Mouse (Mus musculus) neural tube, embryonic 14.5 days (tissue): Measurements from ENCODE around the gene Ivd. TPM values are rescaled to one million over a fixed set of nuclear protein-coding genes. Genes with fewer than 3 reads are reported as not detected.
A peak's percentile ranks its signal among the peaks of the same experiment; 100 is the strongest.

Experiments
- ATAC-seq: fragments of 200-750 bp; cut with Nextera tagmentation; 2 replicates; pipeline ENCODE4 v1.8.0; 2017; ENCODE audit warnings: low read depth, mild to moderate bottlenecking, moderate TSS enrichment, moderate library complexity
- H3K27ac ChIP-seq: fragments of 300-500 bp; sonication (generic); 2 replicates; pipeline ENCODE4 v1.5.1; 2014; ENCODE audit warnings: low read depth, mild to moderate bottlenecking, control low read depth, low read length, moderate library complexity, mixed read lengths
- H3K27me3 ChIP-seq: fragments of 300-500 bp; sonication (generic); 2 replicates; pipeline ENCODE4 v1.6.1; 2014; ENCODE audit warnings: low read length; ENCODE audit not compliant: control insufficient read depth, insufficient read depth
- H3K36me3 ChIP-seq: fragments of 300-500 bp; sonication (generic); 2 replicates; pipeline ENCODE4 v1.6.1; 2014; ENCODE audit warnings: low read length, mixed read lengths; ENCODE audit not compliant: control insufficient read depth, insufficient read depth
- H3K4me1 ChIP-seq: fragments of 300-500 bp; sonication (generic); 2 replicates; pipeline ENCODE4 v1.6.1; 2014; ENCODE audit warnings: low read length; ENCODE audit not compliant: control insufficient read depth, insufficient read depth
- H3K4me2 ChIP-seq: fragments of 300-500 bp; sonication (generic); 2 replicates; pipeline ENCODE4 v1.6.1; 2014; ENCODE audit warnings: mild to moderate bottlenecking, low read depth, low read length, control low read depth
- H3K4me3 ChIP-seq: fragments of 300-500 bp; sonication (generic); 2 replicates; pipeline ENCODE4 v1.5.1; 2014; ENCODE audit warnings: low read depth, low read length, control low read depth, mixed read lengths
- H3K9ac ChIP-seq: fragments of 300-500 bp; sonication (generic); replicated peaks from 2 replicates; pipeline ENCODE4 v1.6.1; 2014; ENCODE audit warnings: low read depth, mild to moderate bottlenecking, control low read depth, low read length, mixed read lengths
- H3K9me3 ChIP-seq: fragments of 300-500 bp; sonication (generic); 2 replicates; pipeline ENCODE4 v1.6.1; 2016; ENCODE audit warnings: low read length; ENCODE audit not compliant: control insufficient read depth
- WGBS: fragments of 180-500 bp; shearing (Covaris S2); extraction: QIAGEN DNeasy Blood & Tissue Kit; methylation state at CpG from one replicate; pipeline ENCODE4 v1.1.7; 2014; 5-methylcytosine and 5-hydroxymethylcytosine counted together
- polyA plus RNA-seq: library from polyadenylated mRNA; unstranded; fragments of >200 nt; fragmentation: Nextera tagmentation; extraction: Ambion mirVana; gene quantifications from 2 replicates; pipeline ENCODE4 v1.2.1, GENCODE M21; 2014

Gene Ivd
- polyA plus RNA-seq: 37.7 and 41.2 TPM in 2 replicates

GRCm38 (mm10) chr2:118861454-118862339 lies at the start of gene Ivd:
TSS of gene Ivd (plus strand) at chr2:118861954.
- no peaks in the 10 kb centered on the region for H3K27me3 ChIP-seq
- under 1% methylated on average over 34 of the region's 34 CpGs for WGBS
- no peaks in the 10 kb centered on the region for H3K9me3 ChIP-seq
- peak within 1 kb of the TSS; percentile 71 for H3K4me3 ChIP-seq
- H3K9ac ChIP-seq: peak within 1 kb of the TSS; percentile 57
- H3K36me3 ChIP-seq: no peaks in the 10 kb centered on the region
- peaks cover 7% of the 10 kb centered on the region for H3K4me1 ChIP-seq
- peak; percentile 100 for ATAC-seq
- peak within 1 kb of the TSS; percentile 81 for H3K4me2 ChIP-seq
- peak within 1 kb of the TSS; percentile 73 for H3K27ac ChIP-seq

- no peak for ATAC-seq
- no peak overlapping the region for H3K9ac ChIP-seq
- no peaks in the 10 kb centered on the region for H3K9me3 ChIP-seq
- H3K27ac ChIP-seq: no peak overlapping the region
- H3K27me3 ChIP-seq: no peaks in the 10 kb centered on the region
- no peaks in the 10 kb centered on the region for H3K36me3 ChIP-seq
- H3K4me2 ChIP-seq: no peak overlapping the region
- no peak overlapping the region for H3K4me3 ChIP-seq
- 76% methylated on average over 1 of the region's 1 CpGs for WGBS
- H3K4me1 ChIP-seq: 0 out of 2 replicates have a peak, but pooled peaks cover 4% of the 10 kb centered on the region
These were observed 49.0 kb upstream of the Ivd start for GRCm38 (mm10) chr2:118812724-118813123.

GRCm38 (mm10) chr2:118813981-118814836 lies 47.5 kb upstream of the Ivd start, which contains the start of gene Knstrn:
TSS of gene Knstrn (plus strand) at chr2:118814003.
- under 1% methylated on average over 49 of the region's 49 CpGs for WGBS
- H3K27me3 ChIP-seq: no peaks in the 10 kb centered on the region
- no peaks in the 10 kb centered on the region for H3K36me3 ChIP-seq
- ATAC-seq: peak; percentile 98
- H3K9me3 ChIP-seq: no peaks in the 10 kb centered on the region
- no peak within 1 kb of the TSS for H3K27ac ChIP-seq
- 0 out of 2 replicates have a peak, but pooled peaks cover 4% of the 10 kb centered on the region for H3K4me1 ChIP-seq
- peak within 1 kb of the TSS; percentile 47 for H3K4me3 ChIP-seq
- H3K4me2 ChIP-seq: peak within 1 kb of the TSS; percentile 78
- peak within 1 kb of the TSS; percentile 30; the same call in 1 of the 2 replicates for H3K9ac ChIP-seq

GRCm38 (mm10) chr2:118822800-118823199 lies 39.0 kb upstream of the Ivd start:
- H3K4me2 ChIP-seq: no peak overlapping the region
- no peak overlapping the region for H3K9ac ChIP-seq
- H3K9me3 ChIP-seq: no peaks in the 10 kb centered on the region
- WGBS: 97% methylated on average over 5 of the region's 5 CpGs
- no peak overlapping the region for H3K27ac ChIP-seq
- no peak for ATAC-seq
- H3K27me3 ChIP-seq: no peaks in the 10 kb centered on the region
- H3K4me3 ChIP-seq: no peak overlapping the region
- no peaks in the 10 kb centered on the region for H3K4me1 ChIP-seq
- H3K36me3 ChIP-seq: no peaks in the 10 kb centered on the region

- Histone ChIP-seq H3K9me3 (no peaks in the 10 kb centered on the region), H3K27ac (no peak overlapping the region), H3K4me2 (no peak overlapping the region), H3K27me3 (no peaks in the 10 kb centered on the region), H3K36me3 (no peaks in the 10 kb centered on the region), H3K4me3 (no peak overlapping the region), H3K4me1 (no peaks in the 10 kb centered on the region), H3K9ac (no peak overlapping the region)
- 92% methylated on average over 4 of the region's 4 CpGs for WGBS
- no peak for ATAC-seq
These were observed 37.4 kb upstream of the Ivd start for GRCm38 (mm10) chr2:118824396-118824795.

GRCm38 (mm10) chr2:118829096-118829495 lies 32.7 kb upstream of the Ivd start:
- Histone ChIP-seq H3K27me3 (no peaks in the 10 kb centered on the region), H3K9ac (no peak overlapping the region), H3K4me3 (no peak overlapping the region), H3K27ac (no peak overlapping the region), H3K4me2 (no peak overlapping the region), H3K36me3 (no peaks in the 10 kb centered on the region), H3K9me3 (no peaks in the 10 kb centered on the region), H3K4me1 (no peaks in the 10 kb centered on the region)
- 96% methylated on average over 5 of the region's 5 CpGs for WGBS
- no peak for ATAC-seq

GRCm38 (mm10) chr2:118834061-118834460 lies 27.7 kb upstream of the Ivd start:
- Histone ChIP-seq H3K27me3 (no peaks in the 10 kb centered on the region), H3K36me3 (no peaks in the 10 kb centered on the region), H3K4me3 (no peak overlapping the region), H3K9ac (no peak overlapping the region), H3K27ac (no peak overlapping the region), H3K9me3 (no peaks in the 10 kb centered on the region), H3K4me2 (no peak overlapping the region), H3K4me1 (no peaks in the 10 kb centered on the region)
- 95% methylated on average over 6 of the region's 6 CpGs for WGBS
- ATAC-seq: no peak

GRCm38 (mm10) chr2:118835115-118835514 lies 26.6 kb upstream of the Ivd start:
- H3K4me3 ChIP-seq: no peak overlapping the region
- no peaks in the 10 kb centered on the region for H3K27me3 ChIP-seq
- no peaks in the 10 kb centered on the region for H3K9me3 ChIP-seq
- no peak overlapping the region for H3K27ac ChIP-seq
- H3K9ac ChIP-seq: no peak overlapping the region
- 86% methylated on average over 6 of the region's 6 CpGs for WGBS
- H3K4me2 ChIP-seq: no peak overlapping the region
- no peak for ATAC-seq
- no peaks in the 10 kb centered on the region for H3K4me1 ChIP-seq
- no peaks in the 10 kb centered on the region for H3K36me3 ChIP-seq
